Mouse (Mus musculus) MEL (cell line): ENCODE data around the gene Rnf151. TPM values are rescaled to one million over a fixed set of nuclear protein-coding genes. Genes with fewer than 3 reads are reported as not detected.

Experiments
- DNase-seq: peaks from one replicate; pipeline ENCODE4 v3.0.0; 2011; ENCODE audit warnings: low read depth, low spot score
- H3K27ac ChIP-seq: 2 replicates; pipeline ENCODE4 v1.5.1; 2012; ENCODE audit warnings: low read depth, mild to moderate bottlenecking, control low read depth, low read length, moderate library complexity; ENCODE audit not compliant: control insufficient read depth
- H3K27me3 ChIP-seq, 2 experiments: fragments of 150-350 bp in 1 of 2; sonication (generic) in 1 of 2; 2 replicates each; pipeline ENCODE4 v1.6.1; 2012; ENCODE audit warnings: low read length in 2 of 2, mild to moderate bottlenecking in 2 of 2, improper control_type of control experiment in 1 of 2, moderate library complexity in 1 of 2; ENCODE audit not compliant: insufficient read depth in 2 of 2, control insufficient read depth in 1 of 2
- H3K36me3 ChIP-seq, 2 experiments: 2 replicates each; pipeline ENCODE4 v1.6.1; 2012 to 2014; ENCODE audit warnings: low read length in 2 of 2, improper control_type of control experiment in 1 of 2, inconsistent platforms in 1 of 2, mild to moderate bottlenecking in 1 of 2; ENCODE audit not compliant: insufficient read depth in 2 of 2, control insufficient read depth in 1 of 2
- H3K4me1 ChIP-seq, 2 experiments: fragments of 150-350 bp in 1 of 2; sonication (generic) in 1 of 2; 2 replicates each; pipeline ENCODE4 v1.6.1; 2012; ENCODE audit warnings: low read length in 2 of 2, improper control_type of control experiment in 1 of 2, mild to moderate bottlenecking in 1 of 2; ENCODE audit not compliant: insufficient read depth in 2 of 2, control insufficient read depth in 1 of 2
- H3K4me3 ChIP-seq, 2 experiments: fragments of 150-350 bp in 1 of 2; sonication (generic) in 1 of 2; 2 replicates each; pipeline ENCODE4 v1.5.1; 2012; ENCODE audit warnings: low read depth in 2 of 2, low read length in 2 of 2, mild to moderate bottlenecking in 2 of 2, moderate library complexity in 2 of 2, control low read depth in 1 of 2, improper control_type of control experiment in 1 of 2; ENCODE audit not compliant: control insufficient read depth in 1 of 2, insufficient read depth in 1 of 2
- H3K79me2 ChIP-seq: 2 replicates; pipeline ENCODE4 v1.6.1; 2012; ENCODE audit warnings: mild to moderate bottlenecking, low read length, moderate library complexity; ENCODE audit not compliant: control insufficient read depth, poor library complexity, insufficient read depth
- H3K9ac ChIP-seq: 2 replicates; pipeline ENCODE4 v1.6.1; 2012; ENCODE audit warnings: low read depth, mild to moderate bottlenecking, control low read depth, low read length, moderate library complexity; ENCODE audit not compliant: control insufficient read depth, poor library complexity, severe bottlenecking
- H3K9me3 ChIP-seq: fragments of 150-350 bp; sonication (generic); replicated peaks from 2 replicates; pipeline ENCODE4 v1.6.1; 2012; ENCODE audit warnings: mild to moderate bottlenecking, low read length, improper control_type of control experiment, moderate library complexity; ENCODE audit not compliant: insufficient read depth
- BHLHE40 ChIP-seq: IDR thresholded peaks from 2 replicates; pipeline ENCODE4 v1.6.1; 2012; ENCODE audit warnings: low read depth, mild to moderate bottlenecking, inconsistent platforms, low read length, improper control_type of control experiment, borderline replicate concordance
- CHD2 ChIP-seq: IDR thresholded peaks from 2 replicates; pipeline ENCODE4 v1.6.1; 2011; ENCODE audit warnings: low read length, improper control_type of control experiment
- CTCF ChIP-seq, 3 experiments: IDR thresholded peaks in 2 of 3; conservative IDR thresholded peaks in 1 of 3; 2 replicates each; pipeline ENCODE4 v1.5.1; 2011 to 2012; ENCODE audit warnings: low read length in 3 of 3, low read depth in 2 of 3, mild to moderate bottlenecking in 2 of 3, improper control_type of control experiment in 1 of 3, inconsistent platforms in 1 of 3, mixed read lengths in 1 of 3, moderate library complexity in 1 of 3; ENCODE audit not compliant: control insufficient read depth in 1 of 3, insufficient read depth in 1 of 3, poor library complexity in 1 of 3, severe bottlenecking in 1 of 3
- E2F4 ChIP-seq: IDR thresholded peaks from 2 replicates; pipeline ENCODE4 v1.6.1; 2011; ENCODE audit warnings: low read depth, low read length, improper control_type of control experiment, borderline replicate concordance
- ETS1 ChIP-seq: IDR thresholded peaks from 2 replicates; pipeline ENCODE4 v1.6.1; 2012; ENCODE audit warnings: low read depth, mild to moderate bottlenecking, inconsistent platforms, low read length, improper control_type of control experiment, moderate library complexity
- GATA1 ChIP-seq: IDR thresholded peaks from 2 replicates; pipeline ENCODE4 v1.6.1; 2011; ENCODE audit warnings: low read depth, low read length, improper control_type of control experiment
- KAT2A ChIP-seq: conservative IDR thresholded peaks from 2 replicates; pipeline ENCODE4 v1.6.1; 2012; ENCODE audit warnings: low read depth, low read length, improper control_type of control experiment, inconsistent platforms
- MAFK ChIP-seq: IDR thresholded peaks from 2 replicates; pipeline ENCODE4 v1.6.1; 2011; ENCODE audit warnings: low read depth, mild to moderate bottlenecking, low read length, improper control_type of control experiment, borderline replicate concordance
- MAX ChIP-seq: IDR thresholded peaks from 2 replicates; pipeline ENCODE4 v1.6.1; 2011; ENCODE audit warnings: low read length, improper control_type of control experiment
- MAZ ChIP-seq: IDR thresholded peaks from 2 replicates; pipeline ENCODE4 v1.6.1; 2012; ENCODE audit warnings: low read depth, mild to moderate bottlenecking, inconsistent platforms, low read length, improper control_type of control experiment
- MEF2A ChIP-seq: IDR thresholded peaks from 2 replicates; pipeline ENCODE4 v1.6.1; 2014; ENCODE audit warnings: low read depth, mild to moderate bottlenecking, inconsistent platforms, low read length, improper control_type of control experiment; ENCODE audit not compliant: poor library complexity, insufficient replicate concordance, severe bottlenecking; ENCODE audit errors: extremely low read depth
- MYC ChIP-seq: IDR thresholded peaks from 2 replicates; pipeline ENCODE4 v1.6.1; 2011; ENCODE audit warnings: low read depth, mild to moderate bottlenecking, low read length, improper control_type of control experiment, moderate library complexity
- NELFE ChIP-seq: IDR thresholded peaks from 2 replicates; pipeline ENCODE4 v1.6.1; 2011; ENCODE audit warnings: low read depth, low read length, improper control_type of control experiment
- NRF1 ChIP-seq: IDR thresholded peaks from 2 replicates; pipeline ENCODE4 v1.6.1; 2014; ENCODE audit warnings: low read depth, mild to moderate bottlenecking, inconsistent platforms, low read length, improper control_type of control experiment, moderate library complexity; ENCODE audit not compliant: poor library complexity, insufficient read depth, severe bottlenecking
- POLR2AphosphoS5 ChIP-seq: IDR thresholded peaks from 2 replicates; pipeline ENCODE4 v1.6.1; 2012; ENCODE audit warnings: low read depth, borderline replicate concordance, mild to moderate bottlenecking, inconsistent platforms, low read length, moderate library complexity, mixed read lengths
- RAD21 ChIP-seq: IDR thresholded peaks from 2 replicates; pipeline ENCODE4 v1.6.1; 2011; ENCODE audit warnings: mild to moderate bottlenecking, low read depth, low read length, improper control_type of control experiment
- RCOR1 ChIP-seq: IDR thresholded peaks from 2 replicates; pipeline ENCODE4 v1.6.1; 2012; ENCODE audit warnings: low read depth, mild to moderate bottlenecking, inconsistent platforms, low read length, improper control_type of control experiment
- SIN3A ChIP-seq: IDR thresholded peaks from 2 replicates; pipeline ENCODE4 v1.6.1; 2012; ENCODE audit warnings: low read length, improper control_type of control experiment, inconsistent platforms
- SMC3 ChIP-seq: IDR thresholded peaks from 2 replicates; pipeline ENCODE4 v1.6.1; 2011; ENCODE audit warnings: low read depth, low read length, improper control_type of control experiment
- TAL1 ChIP-seq: IDR thresholded peaks from 2 replicates; pipeline ENCODE4 v1.6.1; 2012; ENCODE audit warnings: mild to moderate bottlenecking, inconsistent platforms, low read length, moderate library complexity, mixed read lengths
- TBP ChIP-seq: IDR thresholded peaks from 2 replicates; pipeline ENCODE4 v1.8.0; 2011; ENCODE audit warnings: low read depth, low read length, improper control_type of control experiment
- TCF12 ChIP-seq: IDR thresholded peaks from 2 replicates; pipeline ENCODE4 v1.6.1; 2014; ENCODE audit warnings: low read depth, mild to moderate bottlenecking, inconsistent platforms, low read length, improper control_type of control experiment, moderate library complexity
- UBTF ChIP-seq: IDR thresholded peaks from 2 replicates; pipeline ENCODE4 v1.6.1; 2012; ENCODE audit warnings: low read depth, mild to moderate bottlenecking, inconsistent platforms, low read length, improper control_type of control experiment, moderate library complexity, borderline replicate concordance; ENCODE audit not compliant: insufficient read depth
- USF1 ChIP-seq: IDR thresholded peaks from 2 replicates; pipeline ENCODE4 v1.6.1; 2014; ENCODE audit warnings: low read depth, mild to moderate bottlenecking, inconsistent platforms, low read length, improper control_type of control experiment, moderate library complexity
- ZC3H11A ChIP-seq: IDR thresholded peaks from 2 replicates; pipeline ENCODE4 v1.6.1; 2012; ENCODE audit warnings: low read depth, mild to moderate bottlenecking, inconsistent platforms, low read length, improper control_type of control experiment
- ZKSCAN1 ChIP-seq: IDR thresholded peaks from 2 replicates; pipeline ENCODE4 v1.6.1; 2012; ENCODE audit warnings: low read depth, mild to moderate bottlenecking, inconsistent platforms, low read length, improper control_type of control experiment, moderate library complexity
- ZNF384 ChIP-seq: IDR thresholded peaks from 2 replicates; pipeline ENCODE4 v1.6.1; 2012; ENCODE audit warnings: low read depth, mild to moderate bottlenecking, inconsistent platforms, low read length, improper control_type of control experiment
- polyA plus RNA-seq, 2 experiments: library from polyadenylated mRNA; stranded (reverse) in 1 of 2; unstranded in 1 of 2; fragments of >175 nt in 1 of 2; fragments of >200 nt in 1 of 2; gene quantifications; 2 replicates each; pipeline versions ENCODE4 v1.2.1 to v1.2.4; 2012; ENCODE audit warnings: low replicate concordance in 2 of 2, low read depth in 1 of 2; ENCODE audit not compliant: insufficient read length in 2 of 2, insufficient read depth in 1 of 2, missing spikeins in 1 of 2
- total RNA-seq: library from RNA; depleted of rRNA; stranded (reverse); fragments of 300-350 nt; gene quantifications from 2 replicates; pipeline ENCODE4 v1.2.3, GENCODE M21; 2012

Rnf151 gene
- total and polyA plus RNA-seq, 3 experiments = 0.23 to 0.40 TPM; not detected in 1

DNA sequence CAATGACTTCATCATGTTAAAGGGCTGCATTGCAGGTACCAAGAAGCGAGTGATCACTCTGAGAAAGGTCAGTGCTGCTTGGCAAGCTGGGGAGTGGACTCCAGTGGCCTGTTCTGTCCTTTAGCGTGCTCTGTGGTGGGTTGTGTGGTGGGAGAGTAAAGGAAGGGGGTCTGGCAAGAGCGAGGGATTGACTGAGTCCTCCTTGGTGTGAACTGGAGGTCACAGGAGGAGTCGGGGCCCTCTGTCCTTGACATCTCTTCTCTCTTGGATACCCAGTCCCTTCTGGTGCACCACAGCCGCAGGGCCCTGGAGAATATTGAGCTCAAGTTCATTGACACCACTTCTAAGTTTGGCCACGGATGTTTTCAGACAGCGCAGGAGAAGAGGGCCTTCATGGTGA, 17.6 kb upstream of the Rnf151 start:
- DNase-seq = no peak
- Histone ChIP-seq H3K27ac (no peak overlapping the region; the same call in 1 of the 2 replicates), H3K36me3 (peaks cover 0 to 10% of the 10 kb centered on the region in 2 experiments; a peak in 1 of 4 replicates), H3K4me1 (peaks cover 0 to 17% of the 10 kb centered on the region in 2 experiments; a peak in 2 of 4 replicates), H3K9me3 (no peaks in the 10 kb centered on the region), H3K79me2 (peaks cover 2% of the 10 kb centered on the region; the same call in 1 of the 2 replicates), H3K27me3 (no peaks in the 10 kb centered on the region), H3K9ac (peak overlapping the region; percentile 83), H3K4me3 (peak overlapping the region; percentile 69 to 76)
- TF ChIP-seq TAL1 (no peak), SIN3A (no peak), MAZ (no peak), USF1 (no peak), ETS1 (no peak), MYC (no peak), BHLHE40 (no peak), MAFK (no peak), RAD21 (no peak), RCOR1 (no peak), KAT2A (no peak), ZNF384 (no peak), GATA1 (no peak), NRF1 (no peak), MAX (no peak), E2F4 (no peak), ZC3H11A (no peak), POLR2AphosphoS5 (no peak)

DNA sequence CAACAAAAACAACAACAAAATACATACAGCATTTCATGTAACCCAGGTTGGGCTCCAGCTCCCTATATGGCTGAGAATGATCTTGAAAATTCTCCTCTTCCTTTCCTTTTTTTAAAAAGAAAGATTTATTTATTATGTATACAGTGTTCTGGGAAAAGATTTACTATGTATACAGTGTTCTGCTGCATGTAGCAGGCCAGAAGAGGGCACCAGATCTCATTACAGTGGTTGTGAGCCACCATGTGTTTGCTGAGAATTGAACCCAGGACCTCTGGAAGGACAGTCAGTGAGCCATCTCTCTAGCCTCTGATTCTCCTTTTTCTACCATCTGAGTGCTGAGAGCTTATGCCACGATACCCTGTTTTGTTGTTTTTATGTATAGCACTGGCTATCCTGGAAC, 16.6 kb upstream of the Rnf151 start:
- H3K4me1 ChIP-seq = peaks cover 0 to 21% of the 10 kb centered on the region in 2 experiments; a peak in 2 of 4 replicates
- peaks cover 2% of the 10 kb centered on the region; the same call in 1 of the 2 replicates for H3K79me2 ChIP-seq
- no peaks in the 10 kb centered on the region for H3K9me3 ChIP-seq

More for the DNA sequence above, 16.6 kb upstream of the Rnf151 start:
- Histone ChIP-seq H3K27me3 (no peaks in the 10 kb centered on the region), H3K36me3 (peaks cover 0 to 10% of the 10 kb centered on the region in 2 experiments; a peak in 1 of 4 replicates), H3K9ac (no peak overlapping the region), H3K27ac (no peak overlapping the region), H3K4me3 (no peak overlapping the region)
- DNase-seq = peak; percentile 40
- TF ChIP-seq CHD2 = no peak
- no peak for TF ChIP-seq TBP
- no peak for TF ChIP-seq TCF12
- TF ChIP-seq MEF2A = no peak
- 0 out of 2 replicates have a peak, but pooled peaks have one; percentile 23 for TF ChIP-seq MYC
- peak; percentile 11 for TF ChIP-seq RAD21
- TF ChIP-seq UBTF = no peak
- TF ChIP-seq RCOR1 = no peak
- no peak for TF ChIP-seq ZNF384
- TF ChIP-seq ZKSCAN1 = no peak
- no peak for TF ChIP-seq NELFE
- 0 out of 2 replicates have a peak, but pooled peaks have one; percentile 19 for TF ChIP-seq SMC3
- peak; percentile 16 to 41 (median 22); a peak in 4 of 6 replicates for TF ChIP-seq CTCF (IDR thresholded peaks at IDR 0.05 in 2 of 3, conservative IDR thresholded peaks at IDR 0.05 in 1 of 3; ENCODE audit: control insufficient read depth in 1 of 3, insufficient read depth in 1 of 3, low read depth in 2 of 3, low read length in 3 of 3, poor library complexity in 1 of 3, severe bottlenecking in 1 of 3)
- no peak for TF ChIP-seq BHLHE40
